Mouse (Mus musculus): ENCODE results near the gene Pik3r2. TPM values are rescaled to one million over a fixed set of nuclear protein-coding genes. Genes with fewer than 3 reads are reported as not detected.

Pik3r2 gene
- total and polyA plus RNA-seq, 3 experiments = 23.7 to 37.8 TPM; not detected in 1

DNA sequence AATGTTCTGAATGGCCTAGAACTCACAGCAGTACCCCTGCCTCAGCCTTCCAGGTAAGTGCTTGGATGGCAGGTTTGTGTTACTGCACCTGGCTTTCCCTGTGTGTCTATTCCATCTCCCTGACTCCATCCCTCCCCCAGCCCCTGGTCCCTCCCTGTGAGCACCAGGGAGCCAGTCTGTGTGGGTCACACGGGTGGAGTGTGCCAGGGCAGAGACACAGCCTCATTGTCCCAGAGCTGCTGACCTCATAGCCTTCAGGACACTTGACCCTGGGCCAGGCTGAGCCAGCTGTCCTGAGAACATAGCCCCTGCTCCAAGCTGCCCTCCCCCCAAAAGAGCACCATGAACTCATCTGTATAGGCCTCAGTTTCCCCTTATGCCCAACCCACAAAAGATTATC lies 30.8 kb upstream of the Pik3r2 start:
- no peak for TF ChIP-seq BHLHE40 (IDR thresholded peaks at IDR 0.05; ENCODE audit: borderline replicate concordance, low read depth, low read length)
- TF ChIP-seq TCF12 (IDR thresholded peaks at IDR 0.05; ENCODE audit: low read depth, low read length) = no peak
- no peak for TF ChIP-seq MAFK (IDR thresholded peaks at IDR 0.05; ENCODE audit: borderline replicate concordance, low read depth, low read length)
- TF ChIP-seq MAZ (IDR thresholded peaks at IDR 0.05; ENCODE audit: low read depth, low read length) = no peak
- TF ChIP-seq CTCF (IDR thresholded peaks at IDR 0.05 in 2 of 3, conservative IDR thresholded peaks at IDR 0.05 in 1 of 3; ENCODE audit: control insufficient read depth in 1 of 3, insufficient read depth in 1 of 3, low read depth in 2 of 3, low read length in 3 of 3, poor library complexity in 1 of 3, severe bottlenecking in 1 of 3) = no peak
- TF ChIP-seq MXI1 (IDR thresholded peaks at IDR 0.05; ENCODE audit: low read depth, low read length) = no peak
- no peak for TF ChIP-seq GATA1 (IDR thresholded peaks at IDR 0.05; ENCODE audit: low read depth, low read length)
- TF ChIP-seq MAX (IDR thresholded peaks at IDR 0.05; ENCODE audit: low read length) = no peak
- no peak for TF ChIP-seq GABPA (IDR thresholded peaks at IDR 0.05; ENCODE audit: low read depth, low read length)
- TF ChIP-seq TBP (IDR thresholded peaks at IDR 0.05; ENCODE audit: low read depth, low read length) = no peak
- no peak for TF ChIP-seq UBTF (IDR thresholded peaks at IDR 0.05; ENCODE audit: borderline replicate concordance, insufficient read depth, low read depth, low read length)
- TF ChIP-seq SIN3A (IDR thresholded peaks at IDR 0.05; ENCODE audit: low read length) = no peak
- TF ChIP-seq NRF1 (IDR thresholded peaks at IDR 0.05; ENCODE audit: insufficient read depth, low read depth, low read length, poor library complexity, severe bottlenecking) = no peak
- TF ChIP-seq ZNF384 (IDR thresholded peaks at IDR 0.05; ENCODE audit: low read depth, low read length) = no peak
- TF ChIP-seq HCFC1 (IDR thresholded peaks at IDR 0.05; ENCODE audit: low read depth, low read length) = no peak
- no peak for TF ChIP-seq CHD1 (IDR thresholded peaks at IDR 0.05; ENCODE audit: low read depth, low read length)
- Histone ChIP-seq H3K9ac (ENCODE audit: control insufficient read depth, low read depth, low read length, poor library complexity, severe bottlenecking) (no peak overlapping the region), H3K27ac (ENCODE audit: control insufficient read depth, low read depth, low read length) (no peak overlapping the region), H3K27me3 (ENCODE audit: control insufficient read depth in 1 of 2, insufficient read depth in 2 of 2, low read length in 2 of 2) (no peaks in the 10 kb centered on the region), H3K36me3 (ENCODE audit: control insufficient read depth in 1 of 2, insufficient read depth in 2 of 2, low read length in 2 of 2) (peaks cover 0 to 6% of the 10 kb centered on the region in 2 experiments; a peak in 1 of 4 replicates), H3K4me3 (ENCODE audit: control insufficient read depth in 1 of 2, insufficient read depth in 1 of 2, low read depth in 2 of 2, low read length in 2 of 2) (no peak overlapping the region), H3K9me3 (replicated peaks; ENCODE audit: insufficient read depth, low read length) (no peaks in the 10 kb centered on the region), H3K4me1 (ENCODE audit: control insufficient read depth in 1 of 2, insufficient read depth in 2 of 2, low read length in 2 of 2) (peaks cover 0 to 16% of the 10 kb centered on the region in 2 experiments; a peak in 3 of 4 replicates), H3K79me2 (ENCODE audit: control insufficient read depth, insufficient read depth, low read length, poor library complexity) (no peaks in the 10 kb centered on the region; the same call in 1 of the 2 replicates)
- no peak for DNase-seq (ENCODE audit: low read depth, low spot score)

DNA sequence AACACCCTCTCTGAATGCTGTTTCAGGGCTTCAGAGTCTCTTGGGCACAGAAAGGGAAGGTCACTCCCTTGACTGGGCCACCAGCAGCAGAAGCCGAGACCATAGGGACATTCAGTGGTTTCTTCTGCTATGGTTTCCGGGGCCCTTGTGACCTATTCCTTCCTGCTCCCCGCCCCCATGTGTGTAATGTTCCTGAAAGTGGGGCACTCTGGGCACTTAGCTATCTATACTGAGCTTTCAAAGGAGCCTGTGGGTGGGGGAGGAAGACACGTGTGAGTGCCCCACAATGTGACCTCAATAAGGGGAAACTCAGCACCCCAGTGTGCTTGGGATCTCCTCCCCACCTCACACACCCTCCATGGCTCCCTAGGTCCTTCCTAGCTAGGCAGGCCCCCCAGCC lies 30.0 kb upstream of the Pik3r2 start:
- Histone ChIP-seq H3K36me3 (ENCODE audit: control insufficient read depth in 1 of 2, insufficient read depth in 2 of 2, low read length in 2 of 2) (peaks cover 0 to 6% of the 10 kb centered on the region in 2 experiments; a peak in 1 of 4 replicates), H3K9ac (ENCODE audit: control insufficient read depth, low read depth, low read length, poor library complexity, severe bottlenecking) (no peak overlapping the region), H3K27me3 (ENCODE audit: control insufficient read depth in 1 of 2, insufficient read depth in 2 of 2, low read length in 2 of 2) (no peaks in the 10 kb centered on the region), H3K79me2 (ENCODE audit: control insufficient read depth, insufficient read depth, low read length, poor library complexity) (no peaks in the 10 kb centered on the region; the same call in 1 of the 2 replicates), H3K27ac (ENCODE audit: control insufficient read depth, low read depth, low read length) (no peak overlapping the region), H3K4me3 (ENCODE audit: control insufficient read depth in 1 of 2, insufficient read depth in 1 of 2, low read depth in 2 of 2, low read length in 2 of 2) (no peak overlapping the region), H3K4me1 (ENCODE audit: control insufficient read depth in 1 of 2, insufficient read depth in 2 of 2, low read length in 2 of 2) (peaks cover 0 to 16% of the 10 kb centered on the region in 2 experiments; a peak in 3 of 4 replicates), H3K9me3 (replicated peaks; ENCODE audit: insufficient read depth, low read length) (no peaks in the 10 kb centered on the region)
- no peak for DNase-seq (ENCODE audit: low read depth, low spot score)
- TF ChIP-seq ZNF384 (IDR thresholded peaks at IDR 0.05; ENCODE audit: low read depth, low read length) = no peak
- no peak for TF ChIP-seq MAZ (IDR thresholded peaks at IDR 0.05; ENCODE audit: low read depth, low read length)
- TF ChIP-seq MAX (IDR thresholded peaks at IDR 0.05; ENCODE audit: low read length) = no peak
- TF ChIP-seq NELFE (IDR thresholded peaks at IDR 0.05; ENCODE audit: low read depth, low read length) = no peak
- TF ChIP-seq MYB (IDR thresholded peaks at IDR 0.05; ENCODE audit: low read depth, low read length) = no peak
